Mouse (Mus musculus) neural tube, embryonic 14.5 days (tissue): ENCODE data around the gene Syt12. TPM values are rescaled to one million over a fixed set of nuclear protein-coding genes. Genes with fewer than 3 reads are reported as not detected.

Experiments
- ATAC-seq: fragments of 200-750 bp; cut with Nextera tagmentation; 2 replicates; pipeline ENCODE4 v1.8.0; 2017; ENCODE audit warnings: low read depth, mild to moderate bottlenecking, moderate TSS enrichment, moderate library complexity
- H3K27ac ChIP-seq: fragments of 300-500 bp; sonication (generic); 2 replicates; pipeline ENCODE4 v1.5.1; 2014; ENCODE audit warnings: low read depth, mild to moderate bottlenecking, control low read depth, low read length, moderate library complexity, mixed read lengths
- H3K27me3 ChIP-seq: fragments of 300-500 bp; sonication (generic); 2 replicates; pipeline ENCODE4 v1.6.1; 2014; ENCODE audit warnings: low read length; ENCODE audit not compliant: control insufficient read depth, insufficient read depth
- H3K36me3 ChIP-seq: fragments of 300-500 bp; sonication (generic); 2 replicates; pipeline ENCODE4 v1.6.1; 2014; ENCODE audit warnings: low read length, mixed read lengths; ENCODE audit not compliant: control insufficient read depth, insufficient read depth
- H3K4me1 ChIP-seq: fragments of 300-500 bp; sonication (generic); 2 replicates; pipeline ENCODE4 v1.6.1; 2014; ENCODE audit warnings: low read length; ENCODE audit not compliant: control insufficient read depth, insufficient read depth
- H3K4me2 ChIP-seq: fragments of 300-500 bp; sonication (generic); 2 replicates; pipeline ENCODE4 v1.6.1; 2014; ENCODE audit warnings: mild to moderate bottlenecking, low read depth, low read length, control low read depth
- H3K4me3 ChIP-seq: fragments of 300-500 bp; sonication (generic); 2 replicates; pipeline ENCODE4 v1.5.1; 2014; ENCODE audit warnings: low read depth, low read length, control low read depth, mixed read lengths
- H3K9ac ChIP-seq: fragments of 300-500 bp; sonication (generic); replicated peaks from 2 replicates; pipeline ENCODE4 v1.6.1; 2014; ENCODE audit warnings: low read depth, mild to moderate bottlenecking, control low read depth, low read length, mixed read lengths
- H3K9me3 ChIP-seq: fragments of 300-500 bp; sonication (generic); 2 replicates; pipeline ENCODE4 v1.6.1; 2016; ENCODE audit warnings: low read length; ENCODE audit not compliant: control insufficient read depth
- WGBS: fragments of 180-500 bp; shearing (Covaris S2); extraction: QIAGEN DNeasy Blood & Tissue Kit; methylation state at CpG from one replicate; pipeline ENCODE4 v1.1.7; 2014; 5-methylcytosine and 5-hydroxymethylcytosine counted together
- polyA plus RNA-seq: library from polyadenylated mRNA; unstranded; fragments of >200 nt; fragmentation: Nextera tagmentation; extraction: Ambion mirVana; gene quantifications from 2 replicates; pipeline ENCODE4 v1.2.1, GENCODE M21; 2014

Gene Syt12
- polyA plus RNA-seq, 1 experiment from 2014 or later = 4.4 TPM

DNA sequence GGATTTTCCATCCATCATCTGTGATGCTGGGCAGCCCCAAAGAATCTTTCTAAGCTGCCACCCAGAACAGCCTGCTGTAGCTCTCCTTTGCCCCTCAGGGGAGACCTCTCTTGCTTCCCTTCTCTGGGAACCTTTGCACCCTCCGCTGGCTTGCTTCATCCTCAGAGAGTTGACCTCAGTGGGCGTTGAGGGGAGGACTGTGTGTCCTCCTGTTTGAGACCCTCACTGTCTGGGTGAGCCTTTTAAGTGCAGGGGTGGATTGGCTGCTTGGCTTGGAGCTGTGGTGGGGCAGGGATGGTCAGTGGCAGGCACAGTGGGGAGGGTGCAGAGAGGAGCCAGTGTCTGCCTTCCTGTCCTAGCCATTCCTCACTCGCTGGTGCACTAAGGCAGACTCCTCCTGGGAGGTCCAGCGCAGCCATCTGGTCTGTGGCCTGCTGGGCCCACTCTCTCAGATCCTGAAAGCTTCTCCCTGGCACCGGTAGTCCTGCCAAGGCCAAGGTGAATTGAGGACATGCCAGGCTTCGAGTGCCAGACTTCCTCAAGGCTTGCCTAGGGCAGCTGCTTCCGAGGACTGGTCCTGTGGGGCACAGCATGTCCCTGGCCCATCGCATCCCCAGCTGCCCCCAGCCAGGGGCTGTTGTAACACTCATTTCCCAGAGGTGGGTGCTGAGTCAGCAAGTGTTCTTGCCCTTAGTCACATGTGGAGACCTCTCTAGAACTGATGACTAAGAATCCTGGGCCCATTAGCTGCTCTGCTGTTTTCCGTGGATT lies 15.5 kb upstream of the Syt12 start:
- ATAC-seq = no peak
- no peak overlapping the region for H3K4me3 ChIP-seq
- no peaks in the 10 kb centered on the region for H3K27me3 ChIP-seq
- H3K36me3 ChIP-seq = no peaks in the 10 kb centered on the region
- no peak overlapping the region for H3K9ac ChIP-seq
- H3K4me2 ChIP-seq = no peak overlapping the region
- 45% methylated on average over 9 of the region's 9 CpGs for WGBS
- no peaks in the 10 kb centered on the region for H3K9me3 ChIP-seq
- no peak overlapping the region for H3K27ac ChIP-seq
- H3K4me1 ChIP-seq = 0 out of 2 replicates have a peak, but pooled peaks cover under 1% of the 10 kb centered on the region

DNA sequence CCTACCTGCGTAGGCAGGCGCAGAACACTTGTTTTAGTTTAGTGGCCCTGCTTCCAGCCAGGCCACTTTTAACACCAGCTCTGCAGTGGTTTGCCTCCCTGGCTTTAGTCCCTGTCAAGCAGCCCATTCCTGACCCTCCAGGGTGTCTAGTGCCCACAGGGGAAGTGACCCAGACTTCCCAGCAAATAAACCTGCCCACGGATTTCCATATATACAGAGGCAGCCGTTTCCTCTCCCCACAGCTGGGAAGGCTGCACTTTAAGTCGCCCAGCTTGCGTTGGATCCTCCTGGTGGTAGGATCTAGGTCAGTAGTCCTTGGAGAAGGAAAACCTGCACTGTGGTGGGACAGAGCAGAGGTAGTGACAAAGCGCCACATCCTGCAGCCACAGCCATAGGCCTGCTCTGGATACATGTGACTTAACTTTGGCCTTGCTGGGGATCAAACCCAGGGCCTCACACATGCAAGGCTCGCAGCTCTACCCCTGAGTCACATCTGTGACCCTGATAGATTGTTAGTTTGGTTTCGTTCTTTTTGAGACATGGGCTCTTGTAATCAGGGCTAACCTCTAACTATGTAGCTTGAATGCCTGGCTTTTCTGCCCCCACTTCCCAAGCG lies 13.9 kb upstream of the Syt12 start:
- Histone ChIP-seq H3K9ac (no peak overlapping the region), H3K9me3 (no peaks in the 10 kb centered on the region), H3K27me3 (no peaks in the 10 kb centered on the region), H3K36me3 (no peaks in the 10 kb centered on the region), H3K4me2 (no peak overlapping the region), H3K4me1 (no peaks in the 10 kb centered on the region), H3K27ac (no peak overlapping the region), H3K4me3 (no peak overlapping the region)
- 71% methylated on average over 10 of the region's 10 CpGs for WGBS
- no peak for ATAC-seq

DNA sequence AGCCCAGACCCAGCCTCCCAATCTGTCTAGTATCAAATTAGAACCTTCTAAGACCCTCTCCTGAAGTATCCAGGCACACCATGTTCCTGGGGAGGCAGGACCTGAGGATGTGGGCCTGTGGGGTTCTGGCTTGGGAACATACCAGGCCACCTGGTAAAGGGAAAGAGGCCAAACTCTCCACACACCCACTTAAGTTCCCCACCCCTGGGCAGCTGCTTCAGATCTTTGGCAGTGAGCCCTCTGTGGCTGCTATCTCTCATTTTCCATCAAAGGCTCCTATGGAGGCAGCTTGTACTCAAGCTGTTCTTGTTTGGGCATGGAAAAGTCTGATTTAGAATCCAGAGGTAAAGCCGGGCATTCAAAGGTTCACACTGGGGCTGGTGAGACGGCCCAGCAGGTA lies 10.6 kb upstream of the Syt12 start:
- ATAC-seq = no peak
- H3K9ac ChIP-seq = no peak overlapping the region
- no peaks in the 10 kb centered on the region for H3K9me3 ChIP-seq
- no peaks in the 10 kb centered on the region for H3K4me1 ChIP-seq
- H3K4me3 ChIP-seq = no peak overlapping the region
- 76% methylated on average over 2 of the region's 2 CpGs for WGBS
- no peak overlapping the region for H3K4me2 ChIP-seq
- H3K36me3 ChIP-seq = no peaks in the 10 kb centered on the region
- no peak overlapping the region for H3K27ac ChIP-seq
- H3K27me3 ChIP-seq = no peaks in the 10 kb centered on the region

DNA sequence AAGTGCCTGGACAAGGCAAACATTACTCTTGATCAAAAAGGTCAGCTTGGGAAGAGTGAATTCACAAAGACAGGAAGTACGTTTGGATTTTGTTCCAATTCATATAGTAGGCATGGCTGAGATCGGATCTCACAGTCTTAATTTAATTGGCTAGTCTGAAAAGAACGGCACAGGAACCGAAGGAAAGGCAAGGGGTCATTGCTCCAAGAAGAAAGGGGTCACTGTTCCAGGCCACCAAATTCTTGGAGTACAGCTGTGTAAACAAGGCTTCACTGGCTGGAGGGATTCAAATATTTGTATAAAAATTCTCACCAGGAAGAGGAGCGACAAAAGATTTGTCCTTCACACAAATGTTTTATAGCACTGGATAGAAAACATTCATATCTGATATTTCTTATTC lies 7.8 kb upstream of the Syt12 start:
- Histone ChIP-seq H3K27ac (no peak overlapping the region), H3K9me3 (no peaks in the 10 kb centered on the region), H3K36me3 (no peaks in the 10 kb centered on the region), H3K9ac (no peak overlapping the region), H3K4me2 (no peak overlapping the region), H3K27me3 (no peaks in the 10 kb centered on the region), H3K4me1 (no peaks in the 10 kb centered on the region), H3K4me3 (no peak overlapping the region)
- 58% methylated on average over 5 of the region's 5 CpGs for WGBS
- no peak for ATAC-seq

DNA sequence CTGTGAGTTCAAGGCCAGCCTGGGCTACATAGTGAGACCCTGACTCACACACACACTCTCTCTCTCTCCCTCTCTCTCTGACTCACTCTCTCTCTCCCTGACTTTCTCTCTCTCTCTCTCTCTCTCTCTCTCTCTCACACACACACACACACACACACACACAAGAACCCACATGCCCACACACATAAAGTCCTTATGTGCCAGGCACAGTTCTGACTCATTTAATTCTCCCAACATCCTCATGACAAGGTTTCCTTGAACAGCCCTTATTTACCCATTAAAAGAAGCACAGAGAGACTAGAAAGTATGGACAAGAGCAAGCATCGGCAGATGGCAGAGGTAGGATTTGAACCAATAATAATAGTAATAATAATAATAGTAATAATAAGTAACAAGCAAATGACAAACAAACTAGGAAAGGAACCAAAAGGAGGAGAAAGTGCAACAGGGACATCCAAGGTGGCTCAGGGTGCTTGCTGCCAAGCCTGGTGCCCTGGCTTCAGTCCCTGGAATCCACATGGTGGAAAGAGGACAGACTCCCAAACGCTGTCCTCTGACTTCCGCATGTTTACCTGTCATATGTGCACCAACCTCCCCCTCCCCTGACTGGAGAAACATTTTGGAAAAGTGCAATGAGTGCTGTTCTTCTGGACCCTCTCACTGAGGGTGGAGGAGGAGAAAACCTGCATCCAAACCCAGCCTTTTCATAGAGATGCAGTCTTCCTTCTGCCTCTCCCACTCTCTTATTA lies 5.0 kb upstream of the Syt12 start:
- Histone ChIP-seq H3K27me3 (peaks cover under 1% of the 10 kb centered on the region; the same call in 1 of the 2 replicates), H3K4me1 (no peaks in the 10 kb centered on the region; the same call in 1 of the 2 replicates), H3K4me2 (no peak overlapping the region), H3K9me3 (no peaks in the 10 kb centered on the region), H3K9ac (no peak overlapping the region), H3K27ac (no peak overlapping the region), H3K4me3 (no peak overlapping the region), H3K36me3 (no peaks in the 10 kb centered on the region)
- ATAC-seq = no peak
- 91% methylated on average over 3 of the region's 3 CpGs for WGBS

DNA sequence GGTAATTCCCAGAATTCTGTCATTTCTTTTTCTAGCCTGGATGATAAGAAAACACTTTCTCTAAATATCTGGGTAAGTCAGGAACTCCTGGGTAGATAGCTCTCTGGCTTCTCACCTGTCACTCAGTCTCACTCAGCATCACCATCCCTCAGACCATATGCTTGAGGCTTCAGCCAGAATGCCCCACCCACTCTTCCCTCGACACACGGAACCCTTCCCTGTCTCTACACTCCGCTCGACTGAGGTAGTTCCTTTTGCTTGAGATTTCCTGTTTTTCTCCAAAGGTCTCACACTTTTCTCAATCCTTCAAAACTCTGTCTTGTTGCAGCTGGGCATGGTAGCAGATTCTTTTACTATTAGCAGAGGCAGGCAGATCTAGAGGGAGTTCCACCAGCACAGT lies 4.1 kb upstream of the Syt12 start:
- Histone ChIP-seq H3K27me3 (peaks cover 8% of the 10 kb centered on the region), H3K4me3 (no peak overlapping the region), H3K9me3 (no peaks in the 10 kb centered on the region), H3K36me3 (no peaks in the 10 kb centered on the region), H3K4me2 (no peak overlapping the region), H3K9ac (no peak overlapping the region), H3K27ac (no peak overlapping the region), H3K4me1 (no peaks in the 10 kb centered on the region; the same call in 1 of the 2 replicates)
- 55% methylated on average over 4 of the region's 4 CpGs for WGBS
- no peak for ATAC-seq

DNA sequence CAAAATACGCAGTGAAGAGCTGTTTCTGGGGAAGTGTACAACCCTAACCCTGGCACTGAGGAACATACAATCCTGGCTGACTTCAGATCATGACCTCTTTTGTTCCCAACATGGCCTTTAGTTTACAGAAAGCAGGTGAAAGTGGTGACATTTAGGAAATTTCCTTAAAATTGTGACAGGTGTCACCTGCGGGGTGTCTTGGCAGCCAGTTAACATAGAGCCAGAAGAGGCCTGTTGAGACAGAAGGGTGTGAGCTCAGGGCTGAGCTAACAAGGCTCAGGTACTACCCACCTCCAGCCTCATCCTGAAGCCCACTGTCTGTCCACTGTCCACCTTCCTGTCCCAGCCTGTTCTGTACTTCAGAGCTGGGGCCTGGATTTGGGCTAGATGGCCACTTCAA lies 2.8 kb upstream of the Syt12 start:
- no peak overlapping the region for H3K4me2 ChIP-seq
- no peak overlapping the region for H3K9ac ChIP-seq
- H3K27ac ChIP-seq = no peak overlapping the region
- peaks cover 11% of the 10 kb centered on the region for H3K27me3 ChIP-seq
- H3K9me3 ChIP-seq = no peaks in the 10 kb centered on the region
- no peak overlapping the region for H3K4me3 ChIP-seq
- H3K4me1 ChIP-seq = no peaks in the 10 kb centered on the region; the same call in 1 of the 2 replicates
- 84% methylated on average over 2 of the region's 2 CpGs for WGBS
- no peak for ATAC-seq
- no peaks in the 10 kb centered on the region for H3K36me3 ChIP-seq

DNA sequence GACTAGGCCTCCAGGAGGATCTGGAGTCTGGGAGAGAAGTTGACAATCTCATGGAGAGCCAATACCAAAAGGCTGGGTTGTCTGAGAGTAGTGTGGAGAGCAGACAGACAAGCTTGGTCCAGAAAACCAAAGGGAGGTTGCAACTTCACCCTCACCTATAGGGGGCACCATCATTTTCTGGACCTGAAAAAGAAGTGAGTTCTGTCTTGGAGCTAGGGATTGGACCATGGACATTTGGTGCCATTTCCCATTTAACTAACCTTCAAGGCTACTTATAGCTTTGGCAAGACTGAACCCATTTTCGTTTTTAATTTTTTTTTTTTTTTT lies 906 bp upstream of the Syt12 start:
- Histone ChIP-seq H3K27me3 (peaks cover 11% of the 10 kb centered on the region), H3K4me3 (no peak overlapping the region), H3K4me1 (no peaks in the 10 kb centered on the region; the same call in 1 of the 2 replicates), H3K27ac (no peak overlapping the region), H3K4me2 (no peak overlapping the region), H3K36me3 (no peaks in the 10 kb centered on the region), H3K9me3 (no peaks in the 10 kb centered on the region), H3K9ac (no peak overlapping the region)
- WGBS = 16% methylated on average over 1 of the region's 1 CpGs
- no peak for ATAC-seq
